10 mouse cellular contexts compared by ENCODE assay signal in genomic region chrX:73573942-73574604, GRCm38 (mm10).
DNase-seq lines count a peak whose midpoint lies in the region; TF ChIP-seq lines count a peak whose summit lies in the region.
"Had no signal": no experiment of that assay in that cellular context is flagged by ENCODE, and none has a peak within 500 bp of the region (broad histone marks: within the 10 kb centered on the region; RNA-seq: fewer than 3 reads in every experiment).

No protein-coding gene starts in this region.

- TF ChIP-seq CTCF in cerebellum, adult 2 months (IDR thresholded peaks at IDR 0.05; ENCODE audit: borderline replicate concordance, insufficient read depth, low read depth, low read length) = no peak

- H3K4me3 ChIP-seq in cerebellum, adult 2 months (replicated peaks; ENCODE audit: insufficient read depth, low read depth, low read length) = no peak overlapping the region
- H3K4me3 ChIP-seq: limb, embryonic 13.5 days had no signal

- H3K4me1 ChIP-seq in cerebellum, adult 2 months (ENCODE audit: control insufficient read depth, insufficient read depth, low read length) = peaks cover 6% of the 10 kb centered on the region; the same call in 1 of the 2 replicates
- H3K4me1 ChIP-seq: limb, embryonic 13.5 days had no signal

- no peak for TF ChIP-seq POLR2A in cerebellum, adult 2 months (IDR thresholded peaks at IDR 0.05; ENCODE audit: borderline replicate concordance, insufficient read depth, low read length)

- 96% methylated on average over 5 of the region's 5 CpGs for WGBS in cerebellum, adult 2 months

- peak; percentile 60 for DNase-seq in heart, adult 11 months
- DNase-seq in heart, postnatal 10 days = no peak
- DNase-seq in 3T3-L1 (ENCODE audit: low read depth, low spot score) (peak; percentile 40), R1 (ENCODE audit: low read depth, low spot score) (peak; percentile 23)
- DNase-seq in lung, postnatal 10 days = peak; percentile 13
- DNase-seq in spleen, postnatal 14 days (ENCODE audit: low spot score in 2 of 2) = no peak
- no peak for DNase-seq in cerebellum, adult 2 months
- DNase-seq in yolk sac, embryonic 10.5 days (ENCODE audit: low spot score) = no peak
- DNase-seq: cerebellum, adult 11-12 months had no signal

- H3K27ac ChIP-seq in cerebellum, adult 2 months (ENCODE audit: insufficient read depth, low read length) = no peak overlapping the region
- H3K27ac ChIP-seq: limb, embryonic 13.5 days had no signal

- no peaks in the 10 kb centered on the region for H3K27me3 ChIP-seq in cerebellum, adult 2 months (ENCODE audit: control insufficient read depth, insufficient read depth, low read length)

- intact Hi-C loops in heart, postnatal 10 days (cut with DNase I) = no loop called here

Comparison
In these comparisons a context has a peak if more than half of its experiments do, and no peak if none do; other contexts are left out.
1. DNase-seq: peak in heart, adult 11 months (single experiment), 3T3-L1 (single experiment), R1 (single experiment) and lung, postnatal 10 days (single experiment); none in heart, postnatal 10 days (0 of 2), spleen, postnatal 14 days (0 of 2), cerebellum, adult 2 months (0 of 2) and yolk sac, embryonic 10.5 days (single experiment).